Mouse (Mus musculus): ENCODE measurements at regions not wholly inside any gene's neighbourhood (a gene's known extent, or its start where the extent isn't known, plus 50 kb on each side); places are given as distances from the start of the nearest gene placed in this dataset.

DNA sequence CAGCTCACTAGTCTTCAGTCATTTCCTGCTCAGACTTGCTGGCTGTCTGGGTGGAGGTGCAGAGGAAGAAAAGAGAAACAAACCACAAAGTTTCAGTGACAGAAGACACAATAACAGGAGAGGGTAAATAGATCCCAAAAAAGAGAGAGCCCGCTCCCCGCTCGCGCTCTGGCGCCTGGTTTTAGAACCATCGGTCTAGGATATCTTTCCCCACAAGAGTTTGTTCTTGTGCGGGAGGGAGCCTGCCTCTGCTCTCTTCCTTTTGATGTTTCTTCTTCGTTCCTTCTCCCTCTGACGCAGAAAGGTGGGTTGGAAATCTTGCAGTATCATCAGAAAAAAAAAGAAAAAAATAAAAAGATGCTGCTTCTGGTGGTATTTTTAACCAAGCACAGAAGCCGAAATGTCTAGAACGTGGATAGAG lies 71.3 kb upstream of the Zfp217 start:
- DNase-seq (ENCODE audit: low read depth), result peak; percentile 83

DNA sequence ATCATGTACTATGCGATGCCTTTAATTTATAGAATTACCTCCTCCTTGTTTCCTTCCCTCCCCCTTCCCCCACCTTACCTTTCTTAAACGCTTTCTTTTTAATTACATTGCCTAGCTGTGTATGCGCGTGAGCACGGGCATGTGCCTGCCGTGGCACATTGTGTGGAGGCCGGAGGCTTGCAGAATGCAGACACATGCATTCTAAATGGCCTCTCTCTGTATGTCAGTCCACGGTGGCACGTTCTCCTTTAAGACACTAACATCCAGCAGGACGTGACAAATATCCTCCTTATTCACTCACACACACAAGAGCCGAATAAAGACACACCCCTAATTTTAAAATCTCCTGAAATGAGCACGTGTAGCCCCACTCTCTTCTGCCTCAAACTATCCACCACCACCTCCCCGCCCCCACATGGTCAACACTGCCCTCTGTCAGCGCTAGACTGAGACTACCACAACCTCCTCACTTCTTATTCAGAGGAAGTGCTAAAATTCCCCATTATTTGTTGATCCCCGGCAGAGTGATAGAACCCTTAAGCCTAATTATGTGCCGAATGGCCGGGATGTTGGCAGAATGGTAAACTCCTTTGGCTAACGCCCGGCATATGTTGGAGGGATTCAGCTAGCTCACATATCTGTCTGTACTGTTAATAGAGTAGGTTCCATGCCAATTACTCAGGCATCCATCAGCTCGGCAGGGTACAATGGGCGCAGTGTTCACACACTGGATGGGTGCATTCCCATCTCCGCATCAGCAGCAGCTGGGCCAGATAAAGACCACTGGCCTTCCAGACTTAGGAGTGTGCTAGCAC lies 70.5 kb upstream of the Zfp217 start:
- peak; percentile 60 for DNase-seq (ENCODE audit: low read depth)

DNA sequence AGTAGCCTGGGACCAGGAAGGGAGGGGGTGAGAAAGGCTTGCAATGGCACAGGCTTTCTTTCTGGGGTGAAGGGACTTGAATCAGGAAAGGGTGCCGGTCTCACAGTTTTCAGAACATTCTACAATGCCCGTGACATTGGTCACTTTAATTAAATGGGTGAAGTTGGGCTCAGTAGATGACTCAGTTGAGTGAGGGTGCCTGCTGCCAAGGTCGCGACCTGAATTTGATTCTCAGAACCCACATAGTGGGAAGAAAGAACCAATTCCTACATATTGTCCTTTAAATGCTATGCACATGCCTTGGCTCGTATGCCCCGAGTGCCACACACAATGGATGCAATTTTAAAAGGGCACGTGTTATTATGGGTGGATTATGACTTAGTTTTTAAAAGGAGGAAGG lies 68.4 kb upstream of the Zfp217 start:
- DNase-seq (ENCODE audit: low read depth), result no peak

DNA sequence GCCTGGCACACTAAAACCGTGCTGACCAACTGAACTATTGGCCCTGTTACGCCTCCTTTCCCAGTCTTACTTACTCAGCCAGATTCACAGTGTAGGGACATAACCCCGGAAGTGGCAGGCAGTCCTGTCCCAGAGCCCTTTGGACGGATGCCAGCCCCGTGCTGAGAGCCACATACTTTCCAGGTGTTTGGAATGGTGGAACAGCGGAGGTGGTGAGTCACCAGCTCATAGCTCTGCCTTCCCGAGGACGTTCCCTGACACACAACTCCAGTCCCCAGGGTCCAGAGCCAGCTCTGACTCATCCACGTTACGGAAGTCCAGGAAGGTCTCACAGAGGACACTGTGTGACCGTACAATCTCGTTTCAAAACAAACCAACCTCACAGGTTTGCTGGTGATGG lies 61.2 kb upstream of the Zfp217 start:
- no peak for DNase-seq (ENCODE audit: low read depth)

DNA sequence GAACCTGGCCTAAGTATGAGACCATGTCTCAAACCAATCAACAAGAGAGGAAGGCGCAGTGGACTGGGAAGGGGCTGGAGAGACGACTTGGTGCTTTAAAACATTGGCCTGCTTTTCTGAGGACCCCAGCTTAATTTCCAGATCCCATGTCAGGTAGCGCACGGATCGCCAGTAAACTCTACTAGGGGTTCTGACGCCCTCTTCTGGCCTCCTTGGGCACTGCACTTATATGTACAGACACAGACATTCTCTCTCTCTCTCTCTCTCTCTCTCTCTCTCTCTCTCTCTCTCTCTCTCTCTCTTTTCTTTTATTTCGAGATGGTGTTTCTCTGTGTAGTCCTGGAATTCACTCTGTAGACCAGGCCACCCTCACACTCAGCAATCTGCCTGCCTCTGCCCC lies 60.0 kb upstream of the Zfp217 start:
- DNase-seq (ENCODE audit: low read depth), result peak; percentile 50

DNA sequence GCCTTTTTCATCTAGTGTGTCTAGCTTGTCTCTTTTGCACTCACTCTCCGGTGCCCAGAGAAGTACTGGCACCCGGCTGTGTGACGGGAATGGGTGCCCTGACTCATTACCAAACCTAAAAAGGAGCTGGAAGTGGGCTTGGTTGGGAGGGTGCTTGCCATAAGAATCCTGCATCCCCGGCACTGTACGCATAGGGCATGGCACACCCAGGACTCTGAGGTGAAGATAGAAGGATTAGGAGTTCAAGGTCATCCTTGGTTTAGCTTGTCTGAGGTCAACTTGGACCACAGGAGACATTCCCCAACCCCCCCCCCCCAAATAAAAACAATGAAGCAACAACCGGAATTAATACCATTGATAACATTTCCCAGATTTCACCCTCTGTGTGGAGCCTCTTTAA lies 59.5 kb upstream of the Zfp217 start:
- no peak for DNase-seq (ENCODE audit: low read depth)

DNA sequence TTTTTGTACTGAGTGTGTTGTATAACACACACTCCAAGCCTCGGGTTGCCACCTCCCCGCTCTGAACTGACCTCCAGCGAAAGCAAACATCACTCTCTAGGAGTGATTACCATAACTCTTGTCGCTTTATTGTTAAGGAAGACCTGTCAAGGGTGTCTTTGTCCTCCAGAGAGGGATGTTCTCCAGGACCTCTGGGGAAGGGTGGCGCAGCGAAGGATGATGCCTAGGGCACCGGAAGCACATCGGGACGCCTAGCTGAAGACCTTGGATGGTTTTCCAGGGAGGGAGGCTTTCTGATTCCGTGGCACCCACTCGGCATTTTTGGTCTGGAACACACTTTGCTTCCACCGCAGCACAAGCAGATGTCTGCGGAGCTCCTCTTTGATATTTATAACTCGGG lies 59.0 kb upstream of the Zfp217 start:
- DNase-seq (ENCODE audit: low read depth), result no peak

DNA sequence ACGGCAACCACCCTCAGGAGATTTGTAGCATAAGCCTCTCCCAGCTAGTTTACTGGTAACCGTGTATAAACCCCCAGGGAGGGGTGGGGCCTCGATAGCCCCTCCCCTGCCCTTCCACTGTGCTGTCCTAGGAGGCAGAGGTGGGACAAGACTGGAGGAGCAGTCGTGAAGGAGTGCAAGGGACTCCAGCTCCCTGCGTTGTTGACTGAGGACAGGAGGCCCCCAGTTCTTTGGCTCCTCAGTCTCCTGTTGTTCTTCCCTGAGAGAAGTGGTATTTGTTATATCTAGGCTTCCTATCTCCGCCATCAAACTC lies 58.5 kb upstream of the Zfp217 start:
- peak; percentile 58 for DNase-seq (ENCODE audit: low read depth)

DNA sequence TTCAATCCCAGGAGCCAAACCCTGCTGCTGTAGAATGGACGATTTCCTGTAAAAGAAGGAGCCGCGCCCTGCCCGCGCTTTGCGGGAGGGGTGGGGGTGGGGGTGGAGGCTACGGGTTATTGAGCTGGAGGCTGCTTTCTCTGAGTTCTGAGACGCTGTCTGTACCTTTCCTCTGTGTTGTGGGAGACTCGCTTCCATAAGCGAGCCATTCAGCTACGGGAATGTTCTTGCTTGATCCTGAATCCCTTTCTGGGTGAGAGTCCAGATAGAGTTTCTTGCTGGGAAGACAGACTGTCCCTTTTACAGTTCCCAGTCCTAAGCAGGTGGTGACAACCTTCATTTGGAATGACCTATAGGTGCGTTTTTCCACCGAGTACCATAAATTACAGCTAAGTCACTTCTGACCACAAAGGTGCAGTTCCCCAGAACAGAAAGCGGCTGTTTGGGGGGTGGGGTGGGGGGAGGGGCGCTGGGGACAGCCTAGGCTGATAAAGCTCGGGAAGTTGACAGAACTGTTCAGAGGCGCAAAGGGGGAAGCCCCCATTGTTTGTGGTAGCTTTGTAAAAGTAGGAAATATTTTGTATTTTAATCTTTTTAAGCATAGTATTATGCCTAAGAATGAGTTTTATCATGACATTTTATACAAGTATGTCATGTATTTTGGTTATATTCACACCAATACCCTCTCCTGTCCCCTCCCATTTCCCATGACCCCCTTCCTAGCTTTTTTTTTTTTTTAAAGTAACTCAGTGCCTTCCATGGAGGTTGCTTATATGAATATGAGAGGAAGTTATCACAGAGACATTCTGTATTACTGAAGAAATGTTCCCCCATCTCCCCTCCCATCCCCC lies 57.9 kb upstream of the Zfp217 start:
- DNase-seq (ENCODE audit: low read depth), result peak; percentile 80

DNA sequence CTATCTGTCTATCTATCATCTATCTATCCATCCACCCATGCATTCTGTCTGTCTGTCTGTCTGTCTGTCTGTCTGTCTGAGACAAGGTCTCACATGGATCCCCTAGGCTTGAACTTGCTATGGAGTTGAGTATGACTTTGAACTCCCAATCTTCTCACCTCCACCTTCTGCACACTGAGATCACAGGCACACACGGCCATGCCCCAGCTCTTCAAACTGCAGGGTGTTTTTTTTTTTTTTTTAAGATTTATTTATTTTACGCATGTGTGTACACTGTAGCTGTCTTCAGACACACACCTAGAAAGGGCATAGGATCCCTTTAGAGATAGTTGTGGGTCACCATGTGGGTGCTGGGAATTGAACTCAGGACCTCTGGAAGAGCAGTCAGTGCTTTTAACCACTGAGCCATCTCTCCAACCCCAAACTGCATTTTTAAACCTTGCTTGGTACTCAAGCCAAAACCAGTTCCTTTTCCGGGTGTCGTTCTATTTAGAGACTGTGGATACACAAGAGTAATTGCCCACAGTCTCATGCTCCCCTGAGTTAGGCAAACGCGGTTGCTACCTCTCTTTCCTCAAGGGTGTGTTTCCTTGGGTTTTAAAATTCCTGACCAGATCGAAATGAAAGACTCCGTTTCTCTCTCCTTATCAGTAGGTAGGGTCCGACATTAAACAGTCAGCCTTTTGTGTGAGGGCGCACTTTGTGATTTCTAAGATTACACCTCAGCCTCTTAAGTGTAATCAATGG lies 57.0 kb upstream of the Zfp217 start:
- peak; percentile 73 for DNase-seq (ENCODE audit: low read depth)

DNA sequence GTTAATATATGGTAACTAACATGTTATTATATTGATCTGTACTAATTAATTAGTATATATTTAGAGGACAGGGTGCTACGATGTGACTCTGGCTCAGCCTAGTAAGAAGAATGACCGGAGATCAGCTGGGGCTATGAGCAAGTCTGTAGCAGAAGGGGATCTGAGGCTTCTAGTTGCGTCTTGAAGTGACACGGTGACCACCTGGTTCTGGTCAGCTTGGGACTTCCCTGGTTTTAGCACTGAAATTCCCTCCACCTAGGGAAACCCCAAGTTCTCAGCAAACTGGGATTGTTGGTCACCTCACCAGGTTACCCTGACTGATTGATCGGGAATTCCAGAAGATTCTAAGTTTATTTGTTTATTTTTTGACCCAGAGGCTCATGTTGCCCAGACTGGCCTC lies 55.6 kb upstream of the Zfp217 start:
- no peak for DNase-seq (ENCODE audit: low read depth)

DNA sequence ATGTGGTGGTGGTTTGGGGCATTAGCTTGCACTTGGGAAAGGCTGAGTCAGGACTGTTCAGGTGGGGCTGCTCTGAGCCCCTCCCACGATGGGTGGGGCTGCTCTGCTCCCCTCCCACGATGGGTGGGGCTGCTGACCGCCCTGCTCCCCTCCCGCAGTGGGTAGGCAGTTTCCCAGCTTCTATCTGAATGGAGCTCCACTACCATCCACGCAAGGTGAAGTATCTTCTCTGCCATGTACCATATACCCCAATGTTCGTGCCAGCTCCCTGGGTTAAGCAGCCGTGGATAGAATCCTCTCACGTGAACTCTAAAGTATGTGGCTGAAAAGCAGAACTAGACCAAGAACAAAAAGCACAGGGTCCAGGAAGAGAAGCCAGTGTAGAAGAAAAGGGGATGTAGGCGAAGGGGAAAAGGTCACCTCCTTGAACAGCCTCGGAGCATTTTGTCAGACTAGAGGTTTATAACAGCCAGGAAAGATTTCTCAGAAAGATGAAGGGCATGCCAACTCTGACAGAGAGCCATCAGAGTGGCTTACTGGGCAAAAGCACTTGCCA lies 54.0 kb upstream of the Zfp217 start:
- peak; percentile 23 for DNase-seq (ENCODE audit: low read depth)
